Mouse (Mus musculus) hindbrain, embryonic 14.5 days (tissue): ENCODE measurements around the gene Tceal7. TPM values are rescaled to one million over a fixed set of nuclear protein-coding genes. Genes with fewer than 3 reads are reported as not detected.
"Not testable (repeated sequence)": the region's sequence is repeated elsewhere in the genome, so short reads cannot be mapped to it uniquely, and the experiment has no call there.

ENCODE experiments used
- ATAC-seq: fragments of 200-750 bp; cut with Nextera tagmentation; 2 replicates; pipeline ENCODE4 v1.8.0; 2017; ENCODE audit warnings: moderate number of reproducible peaks, mild to moderate bottlenecking, moderate TSS enrichment, moderate library complexity; ENCODE audit not compliant: low FRiP score
- DNase-seq: peaks from one replicate; pipeline ENCODE4 v3.0.0-alpha.2; 2015; ENCODE audit warnings: low spot score
- H3K27ac ChIP-seq: fragments of 300-500 bp; sonication (generic); 2 replicates; pipeline ENCODE4 v1.5.1; 2014; ENCODE audit warnings: mild to moderate bottlenecking, moderate library complexity
- H3K27me3 ChIP-seq: fragments of 300-500 bp; sonication (generic); 2 replicates; pipeline ENCODE4 v1.6.1; 2014; ENCODE audit warnings: mild to moderate bottlenecking, low read length, mixed read lengths; ENCODE audit not compliant: control insufficient read depth, insufficient read depth
- H3K36me3 ChIP-seq: fragments of 300-500 bp; sonication (generic); replicated peaks from 2 replicates; pipeline ENCODE4 v1.6.1; 2014; ENCODE audit not compliant: control insufficient read depth, insufficient read depth
- H3K4me1 ChIP-seq: fragments of 300-500 bp; sonication (generic); replicated peaks from 2 replicates; pipeline ENCODE4 v1.6.1; 2014; ENCODE audit warnings: antibody characterized with exemption, low read length, mixed read lengths; ENCODE audit not compliant: control insufficient read depth, insufficient read depth
- H3K4me2 ChIP-seq: fragments of 300-500 bp; sonication (generic); replicated peaks from 2 replicates; pipeline ENCODE4 v1.6.1; 2014; ENCODE audit warnings: mild to moderate bottlenecking, moderate library complexity
- H3K4me3 ChIP-seq: fragments of 300-500 bp; sonication (generic); replicated peaks from 2 replicates; pipeline ENCODE4 v1.5.1; 2014; ENCODE audit warnings: mild to moderate bottlenecking, low read length
- H3K9ac ChIP-seq: fragments of 300-500 bp; sonication (generic); 2 replicates; pipeline ENCODE4 v1.6.1; 2014
- H3K9me3 ChIP-seq: fragments of 300-500 bp; sonication (generic); 2 replicates; pipeline ENCODE4 v1.6.1; 2016; ENCODE audit warnings: low read length; ENCODE audit not compliant: control insufficient read depth
- WGBS: fragments of 180-500 bp; shearing (Covaris S2); extraction: QIAGEN DNeasy Blood & Tissue Kit; methylation state at CpG from one replicate; pipeline ENCODE4 v1.1.7; 2014; 5-methylcytosine and 5-hydroxymethylcytosine counted together
- polyA plus RNA-seq: library from polyadenylated mRNA; unstranded; fragments of >200 nt; fragmentation: Nextera tagmentation; extraction: Ambion mirVana; gene quantifications from 2 replicates; pipeline ENCODE4 v1.2.1, GENCODE M21; 2014

Tceal7 gene
- 2.0 and 2.3 TPM in 2 replicates for polyA plus RNA-seq

DNA sequence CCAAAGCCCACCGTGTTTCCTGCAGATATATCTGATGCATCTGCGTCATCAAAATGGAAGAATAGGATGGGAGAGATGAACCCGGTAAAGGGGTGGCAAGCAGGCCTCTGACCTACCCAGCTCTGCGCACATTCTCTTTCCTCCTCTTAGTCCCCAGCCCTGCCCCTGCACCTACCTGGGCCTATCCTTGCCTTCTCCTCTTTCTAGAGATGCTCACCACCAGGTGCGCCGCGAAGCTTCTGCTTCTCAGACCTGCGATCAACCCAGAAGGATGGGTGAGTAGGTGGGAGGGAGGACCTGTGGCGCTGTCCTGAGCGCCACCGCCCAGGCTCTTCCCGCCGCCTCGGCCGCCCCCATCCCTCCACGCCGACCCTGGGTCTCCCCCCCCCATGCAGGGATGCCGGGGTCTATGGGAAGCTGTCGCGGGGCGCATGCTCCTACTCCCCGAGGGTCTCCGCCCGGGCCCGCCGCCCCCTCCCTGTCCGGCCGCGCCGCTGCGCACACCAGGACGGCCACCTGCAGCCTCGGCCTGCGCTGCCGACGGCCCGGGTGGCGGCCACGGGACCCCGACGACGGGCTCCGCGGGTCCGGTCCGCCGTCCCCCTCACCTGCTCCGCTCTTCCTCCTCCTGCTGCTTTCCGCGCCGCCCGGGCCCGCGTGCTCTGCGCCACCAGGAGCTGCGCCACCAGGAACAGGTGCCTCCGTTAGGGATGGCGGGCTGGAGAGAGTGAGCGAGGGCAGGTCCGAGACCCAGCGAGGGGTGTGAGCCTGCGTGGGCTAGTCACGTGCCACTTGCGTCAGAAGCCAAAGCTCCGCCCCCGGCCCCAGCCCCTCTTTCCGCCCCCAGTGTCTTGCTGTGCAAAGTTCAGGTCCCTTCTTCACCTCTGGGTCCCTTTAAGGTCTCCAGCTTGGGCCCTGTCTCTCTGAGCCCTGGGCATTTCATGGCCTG is at the start of gene Tceal7, which contains the start of gene Bex1:
Gene Tceal7, plus strand, starts transcription at position 51 of the 949 bp plus-strand sequence.
Gene Bex1, minus strand, starts transcription at position 785 of the 949 bp plus-strand sequence.
- 41% methylated on average over 12 of the region's 67 CpGs for WGBS
- not testable (repeated sequence) for DNase-seq, H3K9me3 ChIP-seq, H3K27me3 ChIP-seq, H3K4me1 ChIP-seq, H3K36me3 ChIP-seq
- Histone ChIP-seq H3K4me2 (peak within 1 kb of the TSS; percentile 52), H3K9ac (peak within 1 kb of the TSS; percentile 55), H3K27ac (0 out of 2 replicates have a peak within 1 kb of the TSS, but pooled peaks have one; percentile 14), H3K4me3 (peak within 1 kb of the TSS; percentile 36)
- ATAC-seq = peak; percentile 94

DNA sequence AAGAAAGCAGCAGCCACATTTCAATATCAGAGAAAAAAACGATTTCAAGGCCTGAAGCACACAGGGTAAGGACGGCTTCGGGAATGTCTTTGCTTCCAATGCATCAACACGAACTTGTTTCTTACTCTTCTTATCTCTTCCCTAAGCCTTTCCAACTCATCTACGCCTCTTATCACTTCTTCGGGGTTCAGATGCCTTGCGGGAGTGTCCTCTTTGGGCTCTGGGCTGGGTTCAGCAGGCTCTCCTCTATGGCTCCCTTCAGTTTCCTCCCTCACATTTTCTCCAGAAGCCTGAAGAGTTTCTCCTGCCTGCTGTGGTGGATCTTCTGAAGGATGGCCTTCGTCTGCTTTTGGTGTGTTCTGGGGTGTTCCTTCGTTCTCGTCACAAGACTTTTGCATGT is 44.0 kb upstream of the Tceal7 start:
- H3K4me2 ChIP-seq = peak overlapping the region; percentile 50
- ATAC-seq (no peak), DNase-seq (no peak)
- no peaks in the 10 kb centered on the region for H3K27me3 ChIP-seq
- H3K27ac ChIP-seq = no peak overlapping the region
- no peak overlapping the region for H3K9ac ChIP-seq
- H3K4me1 ChIP-seq = no peaks in the 10 kb centered on the region
- 60% methylated on average over 10 of the region's 10 CpGs for WGBS
- no peaks in the 10 kb centered on the region for H3K9me3 ChIP-seq
- peak overlapping the region; percentile 45 for H3K4me3 ChIP-seq
- H3K36me3 ChIP-seq = 0 out of 2 replicates have a peak, but pooled peaks cover 8% of the 10 kb centered on the region

GRCm38 (mm10) chrX:136171189-136172117 is 43.1 kb upstream of the Tceal7 start:
- H3K9ac ChIP-seq = peak overlapping the region; percentile 64
- DNase-seq = peak; percentile 65
- H3K4me2 ChIP-seq = peak overlapping the region; percentile 50
- no peaks in the 10 kb centered on the region for H3K27me3 ChIP-seq
- WGBS = 18% methylated on average over 24 of the region's 24 CpGs
- 0 out of 2 replicates have a peak, but pooled peaks cover 8% of the 10 kb centered on the region for H3K36me3 ChIP-seq
- H3K4me3 ChIP-seq = peak overlapping the region; percentile 45
- H3K4me1 ChIP-seq = no peaks in the 10 kb centered on the region
- H3K9me3 ChIP-seq = no peaks in the 10 kb centered on the region
- H3K27ac ChIP-seq = peak overlapping the region; percentile 91
- peak; percentile 73 for ATAC-seq

GRCm38 (mm10) chrX:136172118-136172551 is 42.4 kb upstream of the Tceal7 start, which contains the start of gene Tceal8:
Tceal8 (minus strand) TSS chrX:136172342.
- Histone ChIP-seq H3K36me3 (0 out of 2 replicates have a peak, but pooled peaks cover 8% of the 10 kb centered on the region), H3K27ac (peak within 1 kb of the TSS; percentile 91), H3K4me1 (no peaks in the 10 kb centered on the region), H3K9ac (peak within 1 kb of the TSS; percentile 64), H3K4me3 (peak within 1 kb of the TSS; percentile 45), H3K9me3 (no peaks in the 10 kb centered on the region), H3K4me2 (peak within 1 kb of the TSS; percentile 55), H3K27me3 (no peaks in the 10 kb centered on the region)
- ATAC-seq (peak; percentile 98), DNase-seq (peak; percentile 79)
- WGBS = 17% methylated on average over 10 of the region's 10 CpGs

- DNase-seq (peak; percentile 36), ATAC-seq (no peak)
- H3K4me3 ChIP-seq = peak overlapping the region; percentile 45
- no peaks in the 10 kb centered on the region for H3K4me1 ChIP-seq
- peak overlapping the region; percentile 91 for H3K27ac ChIP-seq
- no peaks in the 10 kb centered on the region for H3K27me3 ChIP-seq
- H3K9me3 ChIP-seq = no peaks in the 10 kb centered on the region
- H3K9ac ChIP-seq = peak overlapping the region; percentile 64
- WGBS = 30% methylated on average over 10 of the region's 10 CpGs
- H3K36me3 ChIP-seq = 0 out of 2 replicates have a peak, but pooled peaks cover 8% of the 10 kb centered on the region
- peak overlapping the region; percentile 55 for H3K4me2 ChIP-seq
Measured at GRCm38 (mm10) chrX:136172786-136173185, 41.8 kb upstream of the Tceal7 start.

DNA sequence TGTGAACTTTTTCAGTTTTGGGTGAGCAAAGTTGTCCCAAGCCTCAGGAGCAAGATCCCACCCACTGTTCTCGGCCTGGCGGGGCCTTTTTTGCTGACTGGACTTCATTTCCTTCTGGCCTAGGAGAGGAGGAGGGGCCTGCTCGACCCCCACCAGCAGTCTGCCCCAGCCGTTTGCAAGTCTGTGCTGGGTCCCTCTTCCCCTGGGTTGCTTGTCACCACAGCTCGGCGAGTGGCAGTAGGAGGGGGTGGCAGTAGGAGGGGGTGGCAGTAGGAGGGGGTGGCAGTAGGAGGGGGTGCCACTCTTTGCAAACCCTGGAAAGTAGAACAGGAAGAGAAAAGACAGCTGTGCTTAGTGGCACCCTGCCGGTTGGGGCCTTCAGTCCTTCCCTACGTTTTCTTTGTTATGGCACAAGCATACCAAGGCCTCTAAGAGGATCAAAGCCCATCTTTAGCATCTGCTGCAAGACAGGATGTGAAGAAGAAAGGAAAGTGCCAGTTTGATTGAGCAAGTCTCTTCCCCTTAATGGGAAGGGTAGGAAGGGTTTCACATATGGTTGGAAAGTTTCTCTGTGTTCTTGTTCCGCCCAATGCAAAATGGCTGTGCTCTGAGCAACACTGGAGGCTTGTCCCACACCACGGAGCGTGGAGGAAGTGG is 33.6 kb upstream of the Tceal7 start:
- H3K4me3 ChIP-seq = no peak overlapping the region
- H3K27ac ChIP-seq = no peak overlapping the region
- ATAC-seq (no peak), DNase-seq (no peak)
- 23% methylated on average over 11 of the region's 11 CpGs for WGBS
- H3K4me1 ChIP-seq = no peaks in the 10 kb centered on the region
- H3K9ac ChIP-seq = no peak overlapping the region
- no peak overlapping the region for H3K4me2 ChIP-seq
- no peaks in the 10 kb centered on the region for H3K9me3 ChIP-seq
- H3K27me3 ChIP-seq = peaks cover 4% of the 10 kb centered on the region; the same call in 1 of the 2 replicates
- H3K36me3 ChIP-seq = no peaks in the 10 kb centered on the region

DNA sequence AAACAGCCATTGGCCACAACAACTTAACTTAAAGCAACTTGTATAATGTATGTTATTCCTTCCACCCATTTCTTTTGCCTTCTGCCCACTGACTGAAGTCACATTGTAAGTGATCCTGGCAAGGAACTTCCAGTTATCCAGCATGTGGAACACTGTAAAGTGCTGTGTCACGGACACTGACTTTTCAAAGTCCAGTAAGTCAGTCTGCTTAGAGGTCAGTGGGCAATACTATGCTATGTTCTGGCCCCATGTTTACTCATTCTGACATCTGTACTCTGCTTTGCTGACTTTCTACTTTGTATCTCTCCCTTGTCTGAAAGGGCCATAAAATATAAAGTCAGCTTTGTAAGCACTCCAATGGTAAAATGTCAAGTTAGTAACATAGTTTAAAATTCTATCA is 31.5 kb upstream of the Tceal7 start:
- Histone ChIP-seq H3K4me2 (no peak overlapping the region), H3K36me3 (no peaks in the 10 kb centered on the region), H3K4me1 (no peaks in the 10 kb centered on the region), H3K4me3 (no peak overlapping the region), H3K27me3 (peaks cover 4% of the 10 kb centered on the region; the same call in 1 of the 2 replicates), H3K27ac (no peak overlapping the region), H3K9me3 (no peaks in the 10 kb centered on the region), H3K9ac (no peak overlapping the region)
- WGBS = 83% methylated on average over 1 of the region's 1 CpGs
- ATAC-seq (no peak), DNase-seq (no peak)

DNA sequence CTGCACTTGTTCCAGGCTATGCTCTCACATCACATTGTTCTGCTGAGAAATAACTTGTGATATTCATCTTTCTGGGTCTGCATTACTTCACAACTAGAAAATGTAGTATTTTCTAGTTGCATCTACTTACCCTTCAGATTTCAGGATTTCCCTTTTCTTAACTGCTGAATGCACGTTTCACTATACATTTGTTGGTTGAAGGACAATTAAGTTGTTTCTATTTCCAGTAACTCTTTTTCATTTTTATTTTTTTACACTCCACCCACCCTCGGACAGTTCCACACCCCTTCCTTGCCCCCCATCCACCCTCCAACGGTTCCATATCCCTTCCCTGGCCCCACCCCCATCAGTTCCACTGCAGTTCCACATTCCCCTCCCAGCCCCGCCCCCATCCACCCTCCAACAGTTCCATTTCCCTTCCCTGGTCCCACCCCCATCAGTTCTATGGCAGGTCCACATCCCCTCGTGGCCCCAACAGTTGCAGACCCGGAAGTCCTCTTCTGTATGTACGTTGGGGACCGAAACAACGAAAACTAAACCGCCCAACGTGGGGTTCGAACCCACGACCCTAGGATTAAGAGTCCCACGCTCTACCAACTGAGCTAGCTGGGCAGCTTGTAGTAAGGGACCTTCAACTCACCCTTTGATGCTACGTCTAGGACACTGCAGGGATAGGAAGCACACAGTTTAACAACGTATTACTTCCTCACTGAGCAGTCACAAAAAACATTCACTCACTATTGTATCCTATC is 19.2 kb upstream of the Tceal7 start:
- Histone ChIP-seq H3K36me3 (no peaks in the 10 kb centered on the region), H3K9ac (no peak overlapping the region), H3K27ac (no peak overlapping the region), H3K4me1 (no peaks in the 10 kb centered on the region), H3K9me3 (no peaks in the 10 kb centered on the region), H3K4me3 (no peak overlapping the region), H3K27me3 (no peaks in the 10 kb centered on the region), H3K4me2 (no peak overlapping the region)
- WGBS = 86% methylated on average over 16 of the region's 16 CpGs
- no peak for ATAC-seq
- no peak for DNase-seq
